Mouse (Mus musculus): ENCODE data around the gene Slc39a3. TPM values are rescaled to one million over a fixed set of nuclear protein-coding genes. Genes with fewer than 3 reads are reported as not detected.
A peak's percentile ranks its signal among the peaks of the same experiment; 100 is the strongest.
"Not testable (repeated sequence)": the region's sequence is repeated elsewhere in the genome, so short reads cannot be mapped to it uniquely, and the experiment has no call there.

Slc39a3 gene
- polyA plus RNA-seq, 1 experiment from 2014 or later = 17.4 TPM

DNA sequence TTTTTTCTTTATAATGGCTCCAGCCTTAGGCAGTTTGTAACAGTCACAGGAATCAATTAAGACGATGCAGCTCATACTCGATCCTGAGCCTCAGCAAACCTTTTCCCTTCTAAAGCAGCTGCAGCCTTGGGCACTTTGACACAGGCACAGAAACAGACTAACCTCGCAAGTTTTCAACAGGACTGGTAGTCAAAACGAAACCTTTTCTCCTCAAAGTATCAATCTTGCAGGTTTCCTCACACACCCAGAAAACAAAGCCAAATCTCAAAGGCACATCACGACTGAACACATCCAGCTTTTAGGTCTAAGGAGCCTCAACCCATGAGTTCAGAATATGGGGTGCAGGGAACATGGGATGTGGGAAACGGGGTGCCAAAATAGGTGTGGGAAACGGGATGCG lies 39.9 kb downstream of the Slc39a3 start:
- Histone ChIP-seq H3K27ac (replicated peaks) (no peak overlapping the region), H3K27me3 (ENCODE audit: low read depth, poor library complexity, severe bottlenecking) (peaks cover 41% of the 10 kb centered on the region), H3K4me3 (no peak overlapping the region), H3K9me3 (replicated peaks) (no peaks in the 10 kb centered on the region), H3K4me1 (peaks cover 40% of the 10 kb centered on the region), H3K36me3 (no peaks in the 10 kb centered on the region)
- DNase-seq (ENCODE audit: low spot score) = no peak
- 85% methylated on average over 8 of the region's 8 CpGs for WGBS

GRCm38 (mm10) chr10:80996501-80996900 lies 40.7 kb downstream of the Slc39a3 start:
- Histone ChIP-seq H3K4me1 (peaks cover 35% of the 10 kb centered on the region), H3K27me3 (ENCODE audit: low read depth, poor library complexity, severe bottlenecking) (peaks cover 37% of the 10 kb centered on the region), H3K4me3 (no peak overlapping the region), H3K9me3 (replicated peaks) (no peaks in the 10 kb centered on the region), H3K36me3 (no peaks in the 10 kb centered on the region), H3K27ac (replicated peaks) (no peak overlapping the region)
- no peak for DNase-seq (ENCODE audit: low spot score)
- WGBS = 95% methylated on average over 8 of the region's 8 CpGs

GRCm38 (mm10) chr10:80995091-80995632 lies 42.1 kb downstream of the Slc39a3 start:
- no peaks in the 10 kb centered on the region for H3K9me3 ChIP-seq (replicated peaks)
- no peaks in the 10 kb centered on the region for H3K36me3 ChIP-seq
- no peak overlapping the region for H3K4me3 ChIP-seq
- DNase-seq (ENCODE audit: low spot score) = peak; percentile 79
- H3K4me1 ChIP-seq = peaks cover 21% of the 10 kb centered on the region
- peaks cover 32% of the 10 kb centered on the region for H3K27me3 ChIP-seq (ENCODE audit: low read depth, poor library complexity, severe bottlenecking)
- WGBS = 16% methylated on average over 21 of the region's 21 CpGs
- H3K27ac ChIP-seq (replicated peaks) = no peak overlapping the region

- Histone ChIP-seq H3K27ac (replicated peaks) (no peak overlapping the region), H3K27me3 (ENCODE audit: low read depth, poor library complexity, severe bottlenecking) (peaks cover 31% of the 10 kb centered on the region), H3K4me1 (peaks cover 16% of the 10 kb centered on the region), H3K4me3 (no peak overlapping the region), H3K9me3 (replicated peaks) (no peaks in the 10 kb centered on the region), H3K36me3 (no peaks in the 10 kb centered on the region)
- WGBS = 61% methylated on average over 4 of the region's 4 CpGs
- no peak for DNase-seq (ENCODE audit: low spot score)
Observed at GRCm38 (mm10) chr10:80994621-80995020, 42.6 kb downstream of the Slc39a3 start.

DNA sequence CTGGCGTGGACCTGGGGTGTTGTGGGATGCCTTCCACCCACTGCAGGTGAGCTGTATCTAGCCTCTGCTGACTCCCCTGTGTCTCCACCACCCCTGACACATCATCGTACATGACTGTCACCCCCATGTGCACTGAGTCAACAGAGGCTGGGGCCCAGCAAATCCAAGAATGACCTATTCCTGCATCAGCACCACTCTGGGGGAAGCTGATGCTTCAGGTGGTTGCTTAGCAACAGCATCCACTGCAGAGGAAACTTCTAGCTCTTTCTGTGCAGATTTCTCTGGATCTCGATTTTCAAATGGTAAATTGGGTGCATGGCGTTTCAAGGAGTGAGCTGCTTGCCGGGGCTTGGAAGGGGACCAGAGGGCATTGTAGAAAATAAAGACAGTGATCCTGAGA lies 44.0 kb downstream of the Slc39a3 start:
- peaks cover 35% of the 10 kb centered on the region for H3K27me3 ChIP-seq (ENCODE audit: low read depth, poor library complexity, severe bottlenecking)
- H3K4me1 ChIP-seq = peaks cover 12% of the 10 kb centered on the region
- H3K27ac ChIP-seq (replicated peaks) = no peak overlapping the region
- WGBS = 69% methylated on average over 5 of the region's 5 CpGs
- H3K4me3 ChIP-seq = no peak overlapping the region
- H3K36me3 ChIP-seq = no peaks in the 10 kb centered on the region
- no peak for DNase-seq (ENCODE audit: low spot score)
- H3K9me3 ChIP-seq (replicated peaks) = no peaks in the 10 kb centered on the region

GRCm38 (mm10) chr10:80991945-80992344 lies 45.3 kb downstream of the Slc39a3 start:
- Histone ChIP-seq H3K9me3 (replicated peaks) (no peaks in the 10 kb centered on the region), H3K36me3 (no peaks in the 10 kb centered on the region), H3K4me1 (peaks cover 17% of the 10 kb centered on the region), H3K4me3 (no peak overlapping the region), H3K27me3 (ENCODE audit: low read depth, poor library complexity, severe bottlenecking) (peaks cover 38% of the 10 kb centered on the region), H3K27ac (replicated peaks) (no peak overlapping the region)
- 83% methylated on average over 1 of the region's 1 CpGs for WGBS
- DNase-seq (ENCODE audit: low spot score) = no peak

- no peak for DNase-seq (ENCODE audit: low spot score)
- Histone ChIP-seq H3K9me3 (replicated peaks) (no peaks in the 10 kb centered on the region), H3K36me3 (no peaks in the 10 kb centered on the region), H3K4me1 (peaks cover 17% of the 10 kb centered on the region), H3K27me3 (ENCODE audit: low read depth, poor library complexity, severe bottlenecking) (peaks cover 48% of the 10 kb centered on the region), H3K27ac (replicated peaks) (no peak overlapping the region), H3K4me3 (no peak overlapping the region)
- WGBS = 12% methylated on average over 3 of the region's 3 CpGs
Observed at GRCm38 (mm10) chr10:80991007-80991406, 46.2 kb downstream of the Slc39a3 start.

- Histone ChIP-seq H3K4me3 (no peak overlapping the region), H3K9me3 (replicated peaks) (no peaks in the 10 kb centered on the region), H3K4me1 (peaks cover 23% of the 10 kb centered on the region), H3K27me3 (ENCODE audit: low read depth, poor library complexity, severe bottlenecking) (peaks cover 54% of the 10 kb centered on the region), H3K36me3 (no peaks in the 10 kb centered on the region), H3K27ac (replicated peaks) (no peak overlapping the region)
- WGBS = 78% methylated on average over 7 of the region's 7 CpGs
- no peak for DNase-seq (ENCODE audit: low spot score)
Observed at GRCm38 (mm10) chr10:80990406-80990805, 46.8 kb downstream of the Slc39a3 start.

DNA sequence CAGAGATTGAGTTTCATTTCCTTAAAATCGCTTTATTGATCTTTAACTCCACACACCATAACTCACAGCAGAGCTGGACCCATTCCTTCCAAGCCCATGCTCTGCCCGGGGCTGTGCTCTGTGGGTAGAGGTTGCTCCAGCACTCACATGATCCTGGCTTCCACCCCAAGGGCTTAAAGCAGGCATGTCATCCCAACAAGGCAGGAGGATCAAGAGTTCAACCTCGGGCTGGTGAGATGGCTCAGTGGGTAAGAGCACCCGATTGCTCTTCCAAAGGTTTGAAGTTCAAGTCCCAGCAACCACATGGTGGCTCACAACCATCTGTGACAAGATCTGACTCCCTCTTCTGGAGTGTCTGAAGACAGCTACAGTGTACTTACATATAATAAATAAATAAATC lies 47.4 kb downstream of the Slc39a3 start:
- 66% methylated on average over 4 of the region's 4 CpGs for WGBS

GRCm38 (mm10) chr10:80989446-80989845 lies 47.8 kb downstream of the Slc39a3 start:
- WGBS = 63% methylated on average over 6 of the region's 6 CpGs
- peaks cover 63% of the 10 kb centered on the region for H3K27me3 ChIP-seq (ENCODE audit: low read depth, poor library complexity, severe bottlenecking)
- no peak overlapping the region for H3K4me3 ChIP-seq
- H3K9me3 ChIP-seq (replicated peaks) = no peaks in the 10 kb centered on the region
- DNase-seq (ENCODE audit: low spot score) = no peak
- no peak overlapping the region for H3K27ac ChIP-seq (replicated peaks)
- H3K4me1 ChIP-seq = peaks cover 20% of the 10 kb centered on the region
- no peaks in the 10 kb centered on the region for H3K36me3 ChIP-seq

More for the DNA sequence above, 47.4 kb downstream of the Slc39a3 start:
- not testable (repeated sequence) for DNase-seq (ENCODE audit: low spot score); H3K4me3 ChIP-seq; H3K9me3 ChIP-seq (replicated peaks); H3K36me3 ChIP-seq; H3K27ac ChIP-seq (replicated peaks)
- Histone ChIP-seq H3K4me1 (peaks cover 21% of the 10 kb centered on the region), H3K27me3 (ENCODE audit: low read depth, poor library complexity, severe bottlenecking) (peaks cover 59% of the 10 kb centered on the region)

GRCm38 (mm10) chr10:80987709-80988441 lies 49.4 kb downstream of the Slc39a3 start:
- 11% methylated on average over 10 of the region's 10 CpGs for WGBS
- no peak overlapping the region for H3K27ac ChIP-seq (replicated peaks)
- peaks cover 68% of the 10 kb centered on the region for H3K27me3 ChIP-seq (ENCODE audit: low read depth, poor library complexity, severe bottlenecking)
- peaks cover 15% of the 10 kb centered on the region for H3K4me1 ChIP-seq
- peak overlapping the region; percentile 14; the same call in 1 of the 2 replicates for H3K4me3 ChIP-seq
- peak; percentile 84 for DNase-seq (ENCODE audit: low spot score)
- H3K9me3 ChIP-seq (replicated peaks) = no peaks in the 10 kb centered on the region
- no peaks in the 10 kb centered on the region for H3K36me3 ChIP-seq

GRCm38 (mm10) chr10:80986754-80987153 lies 50.5 kb downstream of the Slc39a3 start:
- H3K4me3 ChIP-seq = no peak overlapping the region
- no peaks in the 10 kb centered on the region for H3K9me3 ChIP-seq (replicated peaks)
- peaks cover 70% of the 10 kb centered on the region for H3K27me3 ChIP-seq (ENCODE audit: low read depth, poor library complexity, severe bottlenecking)
- no peak overlapping the region for H3K27ac ChIP-seq (replicated peaks)
- H3K4me1 ChIP-seq = peaks cover 14% of the 10 kb centered on the region
- DNase-seq (ENCODE audit: low spot score) = no peak
- H3K36me3 ChIP-seq = no peaks in the 10 kb centered on the region
- 81% methylated on average over 6 of the region's 6 CpGs for WGBS

DNA sequence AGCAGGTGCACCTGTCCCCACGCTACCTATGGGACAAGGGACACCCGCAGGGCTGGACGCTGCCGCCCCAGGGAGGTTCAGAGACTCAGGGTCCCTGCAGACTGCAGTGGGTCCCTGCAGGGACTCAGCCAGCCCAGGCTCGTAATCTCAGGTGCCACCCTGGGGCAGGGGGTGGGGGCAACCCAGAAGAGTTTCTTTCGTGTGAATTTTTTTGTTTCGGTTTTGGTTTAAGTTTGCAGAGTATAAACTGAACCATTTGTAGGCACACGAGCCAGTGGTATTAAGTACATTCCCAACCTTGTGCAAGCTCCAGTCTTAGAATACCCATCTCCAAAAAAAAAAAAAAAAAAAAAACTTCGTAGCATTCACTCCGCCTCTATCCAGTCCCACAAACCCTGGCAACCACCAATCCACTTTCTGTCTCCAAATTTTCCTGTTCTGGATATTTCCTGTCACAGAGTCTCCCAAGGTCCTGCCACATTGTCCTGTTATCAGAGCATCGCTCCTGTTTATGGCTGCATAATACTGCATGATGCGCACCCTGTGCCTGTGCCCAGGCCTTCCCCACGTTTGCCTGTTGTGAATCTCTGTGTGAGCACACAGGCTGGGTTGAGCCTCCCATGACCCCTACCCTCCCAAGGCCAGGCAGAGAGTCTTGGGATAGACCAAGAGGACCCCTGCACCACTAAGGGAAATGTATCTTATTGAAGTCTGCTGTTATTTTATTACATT lies 51.1 kb downstream of the Slc39a3 start:
- H3K36me3 ChIP-seq = no peaks in the 10 kb centered on the region
- H3K4me3 ChIP-seq = peak overlapping the region; percentile 29
- WGBS = 38% methylated on average over 13 of the region's 13 CpGs

More for the DNA sequence above, 51.1 kb downstream of the Slc39a3 start:
- peaks cover 70% of the 10 kb centered on the region for H3K27me3 ChIP-seq (ENCODE audit: low read depth, poor library complexity, severe bottlenecking)
- H3K4me1 ChIP-seq = peaks cover 14% of the 10 kb centered on the region
- no peak overlapping the region for H3K27ac ChIP-seq (replicated peaks)
- H3K9me3 ChIP-seq (replicated peaks) = no peaks in the 10 kb centered on the region
- no peak for DNase-seq (ENCODE audit: low spot score)
